Mouse (Mus musculus): Measurements from ENCODE around the gene Bpifb4. TPM values are rescaled to one million over a fixed set of nuclear protein-coding genes. Genes with fewer than 3 reads are reported as not detected.

Gene Bpifb4
- not detected in 2 replicates for total RNA-seq (2012; rRNA removed)
- not detected in 2 replicates for total RNA-seq (2014; rRNA removed)
- not detected in 2 replicates for polyA plus RNA-seq (2012; ENCODE audit: insufficient read length, low read depth)

- TF ChIP-seq TCF12 (IDR thresholded peaks at IDR 0.05; ENCODE audit: low read depth, low read length) (no peak), SIN3A (IDR thresholded peaks at IDR 0.05; ENCODE audit: low read length) (no peak), POLR2A (IDR thresholded peaks at IDR 0.05; ENCODE audit: low read depth, low read length) (no peak), IRF4 (IDR thresholded peaks at IDR 0.05; ENCODE audit: low read depth, low read length) (no peak), NELFE (IDR thresholded peaks at IDR 0.05; ENCODE audit: low read depth, low read length) (no peak), JUN (IDR thresholded peaks at IDR 0.05; ENCODE audit: insufficient read depth, low read depth, low read length) (no peak), CHD1 (IDR thresholded peaks at IDR 0.05; ENCODE audit: low read depth, low read length) (no peak), ZMIZ1 (IDR thresholded peaks at IDR 0.05; ENCODE audit: low read depth, low read length) (no peak), ZKSCAN1 (IDR thresholded peaks at IDR 0.05; ENCODE audit: borderline replicate concordance, low read depth, low read length) (no peak), MAZ (IDR thresholded peaks at IDR 0.05; ENCODE audit: low read depth, low read length) (no peak), HCFC1 (IDR thresholded peaks at IDR 0.05; ENCODE audit: low read depth, low read length) (no peak), E2F4 (IDR thresholded peaks at IDR 0.05; ENCODE audit: insufficient replicate concordance, low read depth, low read length) (no peak)
- no peak for DNase-seq (ENCODE audit: extremely low read depth)
- H3K9ac ChIP-seq (ENCODE audit: insufficient read depth, low read depth), result no peak within 1 kb of the TSS
- H3K4me3 ChIP-seq (replicated peaks in 1 of 3; ENCODE audit: low read depth in 2 of 3, low read length in 2 of 3, poor library complexity in 1 of 3), result no peak within 1 kb of the TSS
- in situ Hi-C loops (cut with MboI; ENCODE audit: low pct_ligation_motif_present, low pct_unique_long_range_greater_than_20kb, low sequenced_read_pairs) (loop anchor here (10.0 kb wide), 1 partner anchor 123 kb away; no protein-coding TSS in a partner anchor), dilution Hi-C loops (cut with MboI; ENCODE audit: extremely low pct_ligation_motif_present, extremely low pct_unique_long_range_greater_than_20kb, low sequenced_read_pairs) (no loop called here)
- no peaks in the 10 kb centered on the region for H3K4me1 ChIP-seq (ENCODE audit: control insufficient read depth in 1 of 2, insufficient read depth in 2 of 2)
- H3K27ac ChIP-seq (ENCODE audit: insufficient read depth, low read depth), result no peak within 1 kb of the TSS
- no peaks in the 10 kb centered on the region for H3K79me2 ChIP-seq (replicated peaks; ENCODE audit: control insufficient read depth, extremely low read depth, insufficient read depth, poor library complexity, severe bottlenecking)
- no peak within 1 kb of the TSS for H3K4me2 ChIP-seq (ENCODE audit: insufficient read depth, low read depth, poor library complexity, severe bottlenecking)
- H3K9me3 ChIP-seq (replicated peaks; ENCODE audit: low read length), result peaks cover 3% of the 10 kb centered on the region
- H3K36me3 ChIP-seq (replicated peaks in 1 of 2; ENCODE audit: control insufficient read depth in 1 of 2, insufficient read depth in 1 of 2, low read length in 1 of 2), result no peaks in the 10 kb centered on the region
- H3K27me3 ChIP-seq (replicated peaks), result peaks cover 77% of the 10 kb centered on the region
Measured at GRCm38 (mm10) chr2:153937843-153938242, at the start of gene Bpifb4. TSS of gene Bpifb4 (plus strand) at chr2:153938212.

- dilution Hi-C loops (cut with MboI; ENCODE audit: extremely low pct_ligation_motif_present, extremely low pct_unique_long_range_greater_than_20kb, low sequenced_read_pairs), result no loop called here
Measured at GRCm38 (mm10) chr2:153899111-153899510, 38.9 kb upstream of the Bpifb4 start.

GRCm38 (mm10) chr2:153900088-153900487 is 37.9 kb upstream of the Bpifb4 start, which contains the start of gene Bpifb6:
TSS of gene Bpifb6 (plus strand) at chr2:153900388.
- Histone ChIP-seq H3K4me1 (ENCODE audit: control insufficient read depth in 1 of 2, insufficient read depth in 2 of 2) (no peaks in the 10 kb centered on the region), H3K36me3 (replicated peaks in 1 of 2; ENCODE audit: control insufficient read depth in 1 of 2, insufficient read depth in 1 of 2, low read length in 1 of 2) (no peaks in the 10 kb centered on the region), H3K27ac (ENCODE audit: insufficient read depth, low read depth) (no peak within 1 kb of the TSS), H3K4me2 (ENCODE audit: insufficient read depth, low read depth, poor library complexity, severe bottlenecking) (no peak within 1 kb of the TSS), H3K9me3 (replicated peaks; ENCODE audit: low read length) (no peaks in the 10 kb centered on the region), H3K79me2 (replicated peaks; ENCODE audit: control insufficient read depth, extremely low read depth, insufficient read depth, poor library complexity, severe bottlenecking) (no peaks in the 10 kb centered on the region), H3K4me3 (replicated peaks in 1 of 3; ENCODE audit: low read depth in 2 of 3, low read length in 2 of 3, poor library complexity in 1 of 3) (no peak within 1 kb of the TSS), H3K27me3 (replicated peaks) (peaks cover 99% of the 10 kb centered on the region), H3K9ac (ENCODE audit: insufficient read depth, low read depth) (no peak within 1 kb of the TSS)
- DNase-seq (ENCODE audit: extremely low read depth), result no peak
- TF ChIP-seq PAX5 (IDR thresholded peaks at IDR 0.05; ENCODE audit: low read length), result no peak
- in situ Hi-C loops (cut with MboI; ENCODE audit: low pct_ligation_motif_present, low pct_unique_long_range_greater_than_20kb, low sequenced_read_pairs) (no loop called here), dilution Hi-C loops (cut with MboI; ENCODE audit: extremely low pct_ligation_motif_present, extremely low pct_unique_long_range_greater_than_20kb, low sequenced_read_pairs) (no loop called here)

More at GRCm38 (mm10) chr2:153899111-153899510, 38.9 kb upstream of the Bpifb4 start:
- H3K4me3 ChIP-seq (replicated peaks in 1 of 3; ENCODE audit: low read depth in 2 of 3, low read length in 2 of 3, poor library complexity in 1 of 3), result no peak overlapping the region
- in situ Hi-C loops (cut with MboI; ENCODE audit: low pct_ligation_motif_present, low pct_unique_long_range_greater_than_20kb, low sequenced_read_pairs), result no loop called here
- H3K4me2 ChIP-seq (ENCODE audit: insufficient read depth, low read depth, poor library complexity, severe bottlenecking), result no peak overlapping the region
- no peak overlapping the region for H3K9ac ChIP-seq (ENCODE audit: insufficient read depth, low read depth)
- no peaks in the 10 kb centered on the region for H3K4me1 ChIP-seq (ENCODE audit: control insufficient read depth in 1 of 2, insufficient read depth in 2 of 2)
- TF ChIP-seq KAT2A (IDR thresholded peaks at IDR 0.05; ENCODE audit: insufficient replicate concordance, low read length), result no peak
- no peak for TF ChIP-seq POLR2A (IDR thresholded peaks at IDR 0.05; ENCODE audit: low read depth, low read length)
- no peak for TF ChIP-seq JUN (IDR thresholded peaks at IDR 0.05; ENCODE audit: insufficient read depth, low read depth, low read length)
- H3K9me3 ChIP-seq (replicated peaks; ENCODE audit: low read length), result no peaks in the 10 kb centered on the region
- H3K27me3 ChIP-seq (replicated peaks), result peaks cover 97% of the 10 kb centered on the region
- no peak for DNase-seq (ENCODE audit: extremely low read depth)
- no peaks in the 10 kb centered on the region for H3K36me3 ChIP-seq (replicated peaks in 1 of 2; ENCODE audit: control insufficient read depth in 1 of 2, insufficient read depth in 1 of 2, low read length in 1 of 2)
- H3K27ac ChIP-seq (ENCODE audit: insufficient read depth, low read depth), result no peak overlapping the region
- H3K79me2 ChIP-seq (replicated peaks; ENCODE audit: control insufficient read depth, extremely low read depth, insufficient read depth, poor library complexity, severe bottlenecking), result no peaks in the 10 kb centered on the region
